Mouse (Mus musculus) spleen, adult 2 months (tissue): ENCODE measurements around the gene Maml1. TPM values are rescaled to one million over a fixed set of nuclear protein-coding genes. Genes with fewer than 3 reads are reported as not detected.

ENCODE experiments used
- DNase-seq, 2 experiments: peaks; one replicate each; pipeline versions ENCODE4 v3.0.0 to v3.0.0-alpha.2; 2012 to 2021; ENCODE audit warnings: low spot score in 2 of 2, low read depth in 1 of 2
- H3K27ac ChIP-seq: fragments of 200-500 bp; 2 replicates; pipeline ENCODE4 v1.5.1; 2012; ENCODE audit warnings: low read length, inconsistent platforms; ENCODE audit not compliant: insufficient read depth
- H3K27me3 ChIP-seq: fragments of 200-500 bp; 2 replicates; pipeline ENCODE4 v1.6.1; 2012; ENCODE audit warnings: mild to moderate bottlenecking, moderate library complexity, low read length, inconsistent platforms; ENCODE audit not compliant: control insufficient read depth, insufficient read depth
- H3K36me3 ChIP-seq: fragments of 200-500 bp; 2 replicates; pipeline ENCODE4 v1.6.1; 2012; ENCODE audit warnings: mild to moderate bottlenecking, low read length, inconsistent platforms; ENCODE audit not compliant: control insufficient read depth, insufficient read depth
- H3K4me1 ChIP-seq: fragments of 200-500 bp; 2 replicates; pipeline ENCODE4 v1.6.1; 2011; ENCODE audit warnings: inconsistent platforms; ENCODE audit not compliant: control insufficient read depth, insufficient read depth, insufficient read length
- H3K4me3 ChIP-seq: fragments of 200-500 bp; 2 replicates; pipeline ENCODE4 v1.5.1; 2011; ENCODE audit warnings: mild to moderate bottlenecking, inconsistent platforms; ENCODE audit not compliant: insufficient read depth, insufficient read length; ENCODE audit errors: extremely low read depth
- CTCF ChIP-seq: fragments of 200-500 bp; IDR thresholded peaks from 2 replicates; pipeline ENCODE4 v1.5.1; 2011; ENCODE audit warnings: mild to moderate bottlenecking, inconsistent platforms; ENCODE audit not compliant: insufficient read depth, insufficient read length, insufficient replicate concordance; ENCODE audit errors: extremely low read depth
- POLR2A ChIP-seq: fragments of 200-500 bp; IDR thresholded peaks from 2 replicates; pipeline ENCODE4 v1.6.1; 2011; ENCODE audit warnings: low read depth, low read length, inconsistent platforms
- WGBS: fragments of 180-500 bp; shearing (Covaris S2); methylation state at CpG from one replicate; pipeline ENCODE4 v1.1.7; 2018; 5-methylcytosine and 5-hydroxymethylcytosine counted together
- polyA plus RNA-seq: library from polyadenylated mRNA; depleted of rRNA; stranded (reverse); fragments of >200 nt; gene quantifications from 2 replicates; pipeline ENCODE4 v1.2.3, GENCODE M21; 2012

Gene Maml1
- polyA plus RNA-seq, 1 experiment, result 15.0 TPM

GRCm38 (mm10) chr11:50312803-50313202, 20.7 kb upstream of the Maml1 start:
- no peak for TF ChIP-seq CTCF
- no peak for TF ChIP-seq POLR2A
- no peaks in the 10 kb centered on the region for H3K27me3 ChIP-seq
- peaks cover 17% of the 10 kb centered on the region for H3K36me3 ChIP-seq
- no peak overlapping the region for H3K27ac ChIP-seq
- no peak for DNase-seq
- H3K4me1 ChIP-seq, result no peaks in the 10 kb centered on the region
- WGBS, result 90% methylated on average over 2 of the region's 2 CpGs
- H3K4me3 ChIP-seq, result no peak overlapping the region

DNA sequence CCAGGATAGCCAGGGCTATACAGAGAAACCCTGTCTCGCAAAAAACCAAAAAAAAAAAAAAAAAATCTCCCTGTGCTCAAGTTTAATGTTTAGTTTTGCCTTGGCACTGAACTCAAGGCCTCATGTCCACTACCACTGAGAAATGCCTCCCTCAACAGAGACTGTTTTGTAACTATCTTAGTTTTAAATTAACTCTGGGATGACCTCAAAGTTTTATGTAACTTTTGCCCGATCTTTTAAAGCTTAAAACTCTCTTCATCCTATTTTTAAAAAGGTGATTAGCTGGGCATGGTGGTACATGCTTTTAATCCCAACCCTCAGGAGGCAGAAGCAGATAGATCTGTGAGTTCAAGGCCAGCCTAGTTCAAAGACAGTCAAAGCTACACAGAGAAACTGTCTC, 11.3 kb upstream of the Maml1 start:
- WGBS, result 87% methylated on average over 2 of the region's 2 CpGs
- Histone ChIP-seq H3K27me3 (no peaks in the 10 kb centered on the region), H3K4me3 (no peak overlapping the region), H3K27ac (no peak overlapping the region), H3K36me3 (peaks cover 49% of the 10 kb centered on the region), H3K4me1 (no peaks in the 10 kb centered on the region)
- DNase-seq, result no peak
- TF ChIP-seq POLR2A (no peak), CTCF (no peak)

DNA sequence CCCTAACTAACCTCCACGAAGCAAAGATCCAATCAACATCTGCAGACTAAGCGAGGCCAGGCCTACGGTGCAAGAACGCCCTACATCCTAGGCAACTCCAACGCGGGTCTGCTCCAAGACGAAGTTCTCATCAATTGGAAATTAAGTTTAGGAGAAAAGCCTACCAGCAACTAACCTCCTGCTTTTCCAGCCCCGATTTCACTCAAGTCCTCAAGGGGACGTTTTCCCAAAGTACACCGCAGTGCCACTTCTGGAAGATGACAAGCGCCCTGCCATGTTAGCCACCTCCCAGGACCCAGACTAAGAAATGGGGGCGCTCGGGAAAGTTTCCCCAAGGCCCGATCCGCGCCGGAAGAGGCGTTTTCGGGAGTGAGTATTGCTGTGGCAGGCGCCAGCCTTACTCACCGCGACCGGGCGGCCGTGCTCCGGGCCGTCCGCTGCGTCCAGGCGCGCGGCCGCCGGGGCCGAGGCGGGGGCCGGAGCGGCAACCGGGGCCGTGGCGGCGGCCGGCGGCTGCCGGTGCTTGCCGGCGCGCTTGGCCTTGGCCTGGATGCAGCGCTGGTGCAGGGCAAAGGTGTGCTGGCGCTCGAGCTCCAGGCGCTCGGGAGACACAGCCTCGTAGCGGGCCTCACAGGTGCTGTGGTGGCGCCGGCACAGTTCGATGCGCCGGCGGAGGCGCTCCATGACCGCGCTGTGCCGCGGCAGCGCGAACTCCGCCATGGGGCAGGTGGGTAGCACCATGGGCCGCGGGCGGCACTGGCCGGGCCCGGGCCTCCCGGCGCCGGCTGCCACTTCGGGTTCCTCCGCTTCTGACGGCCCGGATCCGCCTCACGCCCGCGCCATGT, 568 bp downstream of the Maml1 start:
- H3K27ac ChIP-seq, result peak overlapping the region; percentile 94
- peaks cover 10% of the 10 kb centered on the region for H3K4me1 ChIP-seq
- H3K4me3 ChIP-seq, result peak overlapping the region; percentile 74
- no peaks in the 10 kb centered on the region for H3K27me3 ChIP-seq
- WGBS, result under 1% methylated on average over 84 of the region's 85 CpGs
- TF ChIP-seq CTCF (no peak), POLR2A (no peak)
- peak in 1 of 2 experiments; percentile 27 for DNase-seq
- H3K36me3 ChIP-seq, result peaks cover 6% of the 10 kb centered on the region

DNA sequence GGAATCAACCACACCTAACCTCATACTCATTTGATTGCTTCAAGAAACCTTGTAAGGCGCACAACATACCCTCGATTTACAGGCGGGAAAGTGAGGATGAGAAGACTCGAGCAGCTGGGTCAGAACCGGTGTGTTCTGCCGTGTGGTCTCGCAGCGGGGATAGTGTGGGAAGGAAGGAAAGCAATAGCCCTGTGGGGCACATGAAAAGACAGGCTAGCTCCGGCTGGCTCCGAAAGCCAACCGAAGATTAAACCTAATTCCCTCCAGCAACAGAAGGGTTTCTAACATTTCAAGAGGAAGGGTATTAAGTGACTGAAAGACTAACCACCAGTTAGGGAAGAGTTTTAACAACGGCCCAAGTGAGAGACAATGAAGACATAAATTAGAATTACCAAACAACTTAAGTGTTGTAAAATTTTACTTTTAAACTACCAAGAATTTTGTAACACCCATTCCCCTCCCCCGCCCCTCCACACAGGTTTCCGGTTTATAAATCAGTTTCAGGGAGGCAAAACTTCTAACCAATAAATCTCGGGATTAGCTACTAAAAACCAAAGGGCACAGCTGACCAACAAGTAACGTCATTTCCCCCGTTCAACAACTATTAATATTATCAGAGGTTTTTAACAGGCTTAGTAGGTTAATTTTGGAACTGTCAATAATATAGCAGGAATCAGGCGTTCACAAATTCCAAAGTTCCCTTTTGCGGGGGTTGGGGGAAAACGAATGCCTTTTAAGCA, 1.5 kb downstream of the Maml1 start:
- Histone ChIP-seq H3K27me3 (no peaks in the 10 kb centered on the region), H3K27ac (peak overlapping the region; percentile 40; the same call in 1 of the 2 replicates), H3K4me1 (peaks cover 12% of the 10 kb centered on the region), H3K4me3 (peak overlapping the region; percentile 74), H3K36me3 (peaks cover 3% of the 10 kb centered on the region; the same call in 1 of the 2 replicates)
- DNase-seq, result no peak
- TF ChIP-seq POLR2A (no peak), CTCF (no peak)
- WGBS, result 14% methylated on average over 20 of the region's 20 CpGs

DNA sequence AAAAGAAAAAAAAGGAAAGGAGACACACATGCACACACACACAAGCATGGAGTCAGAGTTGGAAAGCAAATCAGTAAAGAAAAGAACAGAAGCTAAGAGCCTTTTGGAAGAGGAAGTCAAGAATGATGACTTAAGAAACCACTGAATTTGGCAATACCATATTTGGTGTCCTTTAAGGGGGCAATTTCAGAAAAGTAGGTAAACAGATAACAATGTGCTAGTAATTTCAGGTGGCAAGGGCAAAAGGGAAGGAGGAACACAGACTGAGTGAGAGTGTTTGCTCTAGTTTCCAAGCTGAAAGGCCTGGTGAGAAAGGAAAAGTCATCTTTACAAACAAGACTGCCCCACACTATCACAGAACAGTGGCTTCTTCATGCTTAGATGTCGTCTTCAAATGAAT, 5.7 kb downstream of the Maml1 start:
- Histone ChIP-seq H3K4me3 (no peak overlapping the region), H3K27ac (peak overlapping the region; percentile 3; the same call in 1 of the 2 replicates), H3K27me3 (no peaks in the 10 kb centered on the region), H3K36me3 (no peaks in the 10 kb centered on the region; the same call in 1 of the 2 replicates), H3K4me1 (peaks cover 12% of the 10 kb centered on the region)
- 11% methylated on average over 1 of the region's 1 CpGs for WGBS
- DNase-seq, result no peak
- TF ChIP-seq CTCF (no peak), POLR2A (no peak)

DNA sequence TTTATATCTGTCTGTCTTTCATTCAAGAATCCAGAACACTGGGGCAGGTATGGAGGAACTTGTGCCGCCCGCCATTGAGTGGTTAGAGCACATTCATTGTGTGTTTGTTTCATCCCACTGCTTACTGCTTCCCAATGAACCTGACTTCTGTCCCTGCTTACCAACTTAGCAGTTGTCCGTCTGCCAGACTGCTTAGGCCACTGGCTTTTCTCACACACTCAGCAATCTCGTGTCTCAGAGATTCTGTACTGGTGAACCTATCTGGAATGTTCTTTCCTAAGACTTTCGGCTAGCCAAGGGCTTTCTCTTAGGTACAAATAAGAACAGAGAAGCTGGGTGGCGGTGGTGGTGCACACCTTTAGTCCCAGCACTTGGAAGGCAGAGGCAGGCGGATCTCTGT, 6.4 kb downstream of the Maml1 start:
- Histone ChIP-seq H3K36me3 (no peaks in the 10 kb centered on the region; the same call in 1 of the 2 replicates), H3K27me3 (no peaks in the 10 kb centered on the region), H3K4me1 (peaks cover 12% of the 10 kb centered on the region), H3K4me3 (no peak overlapping the region), H3K27ac (no peak overlapping the region)
- DNase-seq, result no peak
- no peak for TF ChIP-seq POLR2A
- TF ChIP-seq CTCF, result no peak
- WGBS, result 89% methylated on average over 7 of the region's 7 CpGs
